Mouse (Mus musculus) kidney, postnatal 36 days (tissue): ENCODE measurements around the gene Fastkd5.

ENCODE experiments used
- DNase-seq, 2 experiments: peaks; one replicate each; pipeline ENCODE4 v3.0.0; 2021 to 2022; ENCODE audit warnings: mixed read lengths in 2 of 2

Gene Fastkd5

DNA sequence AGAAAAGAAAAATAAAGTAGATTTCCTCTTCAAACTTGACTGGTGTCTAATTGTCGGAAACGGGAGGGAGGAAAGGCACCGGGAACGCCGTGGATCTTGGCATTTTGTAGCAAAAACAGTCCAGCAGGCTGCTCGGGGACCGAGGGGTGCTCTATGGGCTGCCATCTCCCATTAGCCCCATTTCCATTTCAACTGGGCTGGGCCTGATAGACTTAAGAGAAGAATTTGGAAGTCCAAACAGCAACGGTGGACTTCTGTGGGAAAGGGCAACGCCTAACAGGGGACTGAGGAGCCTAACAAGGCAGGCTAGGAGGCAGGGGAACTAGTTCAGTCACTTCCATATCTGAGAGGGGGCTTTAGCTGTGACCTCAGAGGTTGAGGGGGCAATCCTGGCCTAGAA is 52.8 kb downstream of the Fastkd5 start:
- DNase-seq, result no peak

DNA sequence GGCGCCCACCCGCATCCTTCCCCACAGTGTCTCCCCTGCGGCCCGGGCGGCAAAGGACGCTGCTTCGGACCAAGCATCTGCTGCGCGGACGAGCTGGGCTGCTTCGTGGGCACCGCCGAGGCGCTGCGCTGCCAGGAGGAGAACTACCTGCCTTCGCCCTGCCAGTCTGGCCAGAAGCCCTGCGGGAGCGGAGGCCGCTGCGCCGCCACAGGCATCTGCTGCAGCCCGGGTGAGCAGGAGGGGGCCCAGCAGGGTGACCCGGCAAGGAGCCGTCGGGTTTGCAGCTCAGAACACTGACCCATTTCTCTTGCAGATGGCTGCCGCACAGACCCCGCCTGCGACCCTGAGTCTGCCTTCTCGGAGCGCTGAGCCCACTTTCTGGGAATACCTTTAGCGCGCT is 53.3 kb downstream of the Fastkd5 start:
- DNase-seq, result peak; percentile 21 to 62

DNA sequence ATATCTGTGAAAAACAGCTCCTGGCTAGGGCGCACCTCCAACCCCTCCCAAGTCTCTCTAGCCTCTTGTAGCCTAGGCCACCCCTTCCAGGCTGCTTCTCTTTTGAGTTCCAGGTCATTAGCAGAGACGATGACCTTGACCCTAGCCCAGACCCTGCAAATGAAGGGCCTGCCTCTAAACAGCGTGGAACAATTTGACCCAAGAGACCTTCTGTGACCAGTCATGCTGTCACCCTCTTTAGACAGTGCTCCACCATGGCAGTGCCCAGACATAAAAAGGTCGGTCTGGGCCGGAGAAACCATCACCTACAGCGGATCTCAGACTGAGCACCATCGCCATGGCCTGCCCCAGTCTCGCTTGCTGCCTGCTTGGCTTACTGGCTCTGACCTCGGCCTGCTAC is 54.0 kb downstream of the Fastkd5 start, which contains the start of gene Oxt:
Gene Oxt (plus strand): TSS at position 301 of the 400 bp plus-strand sequence.
- DNase-seq, result no peak

DNA sequence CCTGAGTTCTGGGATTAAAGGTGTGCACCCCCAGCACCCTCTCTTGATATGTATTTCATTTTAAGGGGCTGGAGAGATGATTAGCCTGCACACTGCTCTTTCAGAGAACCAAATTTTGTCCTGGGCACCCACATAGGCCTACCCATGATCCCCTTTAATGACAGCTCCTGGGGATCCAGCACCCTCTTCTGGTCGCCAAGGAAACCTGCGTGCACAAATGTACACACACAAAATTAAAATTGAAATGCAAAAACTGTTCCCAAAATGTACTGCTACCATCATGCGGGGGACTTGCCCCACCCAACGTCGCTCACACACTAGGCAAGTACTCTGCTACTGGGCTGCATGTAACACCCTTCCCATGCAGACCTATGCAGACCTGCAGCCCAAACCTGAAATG is 54.9 kb downstream of the Fastkd5 start:
- no peak for DNase-seq

DNA sequence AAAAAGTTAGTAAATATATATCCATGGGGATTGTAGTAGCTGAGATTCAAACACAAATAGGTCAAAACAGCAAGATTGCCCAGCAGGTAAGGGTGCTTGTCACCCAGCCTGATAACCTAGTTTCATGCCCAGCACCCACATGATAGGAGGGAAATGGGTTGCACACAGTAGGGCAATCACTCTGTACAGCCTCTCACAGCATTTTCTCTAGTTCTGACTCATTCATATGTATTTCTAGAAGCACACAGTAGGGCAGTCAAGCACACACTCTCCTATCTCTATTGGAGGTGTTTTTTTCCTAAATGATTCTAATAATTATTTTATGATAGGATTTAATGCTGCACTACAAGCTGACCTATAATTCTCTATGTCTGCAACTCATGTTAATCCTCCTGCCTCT is 59.9 kb downstream of the Fastkd5 start:
- no peak for DNase-seq

DNA sequence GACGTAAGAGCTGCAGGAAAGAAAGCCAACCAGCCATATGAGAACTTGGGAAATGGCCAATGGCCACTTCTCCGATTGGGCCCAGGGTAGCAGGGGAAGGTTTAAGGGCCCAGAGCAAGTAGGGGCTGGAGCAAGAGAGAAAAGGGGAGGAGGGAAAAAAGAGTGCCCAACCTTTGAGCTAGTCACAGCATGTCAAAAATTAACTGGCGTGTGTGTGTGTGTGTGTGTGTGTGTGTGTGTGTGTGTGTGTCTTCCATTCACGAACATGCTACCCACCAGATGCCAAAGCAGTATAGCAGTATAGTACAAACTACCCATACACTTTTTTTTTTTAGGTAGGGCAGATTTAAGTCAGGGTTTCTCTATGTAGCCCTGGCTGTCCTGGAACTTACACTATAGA is 60.9 kb downstream of the Fastkd5 start:
- DNase-seq, result peak; percentile 49 to 61

DNA sequence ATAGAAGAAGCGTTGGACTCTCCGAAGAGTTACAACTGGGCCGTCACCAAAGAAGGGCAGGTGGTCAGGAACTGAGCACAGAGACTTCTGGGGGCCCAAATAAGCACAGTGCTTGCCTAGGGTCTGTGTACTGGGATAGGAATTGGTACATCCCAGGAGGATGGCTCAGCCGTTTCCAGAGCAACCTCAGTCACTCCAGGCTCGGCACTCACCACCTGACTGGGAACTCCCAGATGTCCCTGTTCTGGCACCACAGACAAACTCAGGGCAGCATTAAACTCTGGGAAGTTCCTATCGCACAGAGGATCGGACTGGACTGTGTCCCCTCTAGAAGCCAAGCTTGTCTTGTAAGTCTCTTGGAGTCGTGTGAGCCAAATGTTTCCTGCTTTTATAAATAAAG is 64.8 kb downstream of the Fastkd5 start:
- DNase-seq, result no peak

DNA sequence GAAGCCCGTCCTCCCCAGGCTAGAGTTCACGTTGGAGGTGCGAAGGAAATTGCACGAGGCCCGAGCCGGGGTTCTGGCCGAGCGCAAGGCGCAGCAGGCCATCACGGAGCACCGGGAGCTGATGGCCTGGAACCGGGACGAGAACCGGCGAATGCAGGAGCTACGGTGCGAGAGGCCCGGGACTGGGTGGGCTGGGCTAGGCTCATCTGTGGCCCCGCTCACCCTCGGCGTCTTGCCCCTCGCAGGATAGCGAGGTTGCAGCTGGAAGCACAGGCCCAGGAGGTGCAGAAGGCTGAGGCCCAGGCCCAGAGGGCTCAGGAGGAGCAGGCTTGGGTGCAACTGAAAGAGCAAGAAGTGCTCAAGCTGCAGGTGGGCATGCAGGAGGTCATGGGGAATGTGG is 65.8 kb downstream of the Fastkd5 start:
- DNase-seq, result peak in 1 of 2 experiments; percentile 23
